Comparison of ENCODE assay signal across 8 mouse cellular contexts in genomic region chr12:101028954-101029731, GRCm38 (mm10). TPM values are rescaled to one million over a fixed set of nuclear protein-coding genes. Genes with fewer than 3 reads are reported as not detected.
DNase-seq lines count a peak whose midpoint lies in the region; ATAC-seq lines count a peak whose summit lies in the region.

TSS of gene Ccdc88c (minus strand) at chr12:101029056.

- DNase-seq in MEL-GATA-1-ER (ENCODE audit: extremely low read depth, low read depth) = peak; percentile 86
- peak; percentile 76 for DNase-seq in cerebellum, adult 11-12 months
- DNase-seq in heart, postnatal 25 days (ENCODE audit: low spot score) = peak; percentile 54
- DNase-seq in layer of hippocampus, adult 18-20 months (ENCODE audit: low spot score in 2 of 2) = peak; percentile 65 to 82
- DNase-seq in lung, adult 18-20 months = peak; percentile 84 to 87
- peak; percentile 89 for DNase-seq in testis, postnatal 14 days (ENCODE audit: low spot score)

- H3K36me3 ChIP-seq in forebrain, embryonic 15.5 days = no peaks in the 10 kb centered on the region
- H3K36me3 ChIP-seq in neural tube, embryonic 14.5 days (ENCODE audit: control insufficient read depth, insufficient read depth, low read length) = no peaks in the 10 kb centered on the region

- H3K9ac ChIP-seq in forebrain, embryonic 15.5 days (replicated peaks) = peak within 1 kb of the TSS; percentile 81
- peak within 1 kb of the TSS; percentile 84 for H3K9ac ChIP-seq in neural tube, embryonic 14.5 days (replicated peaks; ENCODE audit: low read depth, low read length)

- no peaks in the 10 kb centered on the region for H3K9me3 ChIP-seq in forebrain, embryonic 15.5 days
- no peaks in the 10 kb centered on the region for H3K9me3 ChIP-seq in neural tube, embryonic 14.5 days (ENCODE audit: control insufficient read depth, low read length)

- ATAC-seq in forebrain, embryonic 15.5 days (replicated peaks) = peak; percentile 92
- ATAC-seq in neural tube, embryonic 14.5 days (ENCODE audit: low read depth) = peak; percentile 90

- peaks cover 41% of the 10 kb centered on the region for H3K4me1 ChIP-seq in forebrain, embryonic 15.5 days
- peaks cover 23% of the 10 kb centered on the region for H3K4me1 ChIP-seq in neural tube, embryonic 14.5 days (ENCODE audit: control insufficient read depth, insufficient read depth, low read length)

- intact Hi-C loops in heart, postnatal 25 days (cut with DNase I) = loop anchor here (1.0 to 5.0 kb wide), 4 partner anchors 37 to 93 kb away; no protein-coding TSS in a partner anchor

- peak within 1 kb of the TSS; percentile 70 for H3K4me3 ChIP-seq in forebrain, embryonic 15.5 days
- H3K4me3 ChIP-seq in neural tube, embryonic 14.5 days (ENCODE audit: low read depth, low read length) = peak within 1 kb of the TSS; percentile 75

- H3K27ac ChIP-seq in forebrain, embryonic 15.5 days (replicated peaks) = peak within 1 kb of the TSS; percentile 96
- peak within 1 kb of the TSS; percentile 91 for H3K27ac ChIP-seq in neural tube, embryonic 14.5 days (ENCODE audit: low read depth, low read length)

- peak within 1 kb of the TSS; percentile 80 for H3K4me2 ChIP-seq in forebrain, embryonic 15.5 days (replicated peaks)
- H3K4me2 ChIP-seq in neural tube, embryonic 14.5 days (ENCODE audit: low read depth, low read length) = peak within 1 kb of the TSS; percentile 88

- under 1% methylated on average over 55 of the region's 56 CpGs for WGBS in forebrain, embryonic 15.5 days
- under 1% methylated on average over 46 of the region's 56 CpGs for WGBS in neural tube, embryonic 14.5 days

- H3K27me3 ChIP-seq in forebrain, embryonic 15.5 days = no peaks in the 10 kb centered on the region
- H3K27me3 ChIP-seq in neural tube, embryonic 14.5 days (ENCODE audit: control insufficient read depth, insufficient read depth, low read length) = no peaks in the 10 kb centered on the region

RNA-seq across cellular contexts. Expression of gene Ccdc88c, which starts in this region (rescaled TPM):
- polyA plus RNA-seq in forebrain, embryonic 15.5 days (2015; fragmentation: Nextera tagmentation; extraction: Ambion mirVana) = 18.3 and 20.3 TPM in 2 replicates
- total RNA-seq in heart, postnatal 25 days (2021) = 1 to 10 TPM; 5.9 to 6.7 TPM
- total RNA-seq in layer of hippocampus, adult 18-20 months (2021) = 10 to 100 TPM; 27.0 to 30.6 TPM
- 13.6 and 14.6 TPM in 2 replicates for polyA plus RNA-seq in neural tube, embryonic 14.5 days (2014; fragmentation: Nextera tagmentation; extraction: Ambion mirVana)

Comparison
In these comparisons a context has a peak if more than half of its experiments do, and no peak if none do; other contexts are left out.
1. Peak in every context shown above with its lines: DNase-seq, ATAC-seq, H3K4me3 ChIP-seq and H3K27ac ChIP-seq.